Mouse (Mus musculus) embryonic facial prominence, embryonic 11.5 days (tissue): ENCODE data around the gene Olfr263. TPM values are rescaled to one million over a fixed set of nuclear protein-coding genes. Genes with fewer than 3 reads are reported as not detected.
A peak's percentile ranks its signal among the peaks of the same experiment; 100 is the strongest.

ENCODE experiments used
- ATAC-seq: fragments of 200-750 bp; cut with Nextera tagmentation; replicated peaks from 2 replicates; pipeline ENCODE4 v1.8.0; 2017; ENCODE audit warnings: low read depth; ENCODE audit not compliant: insufficient number of reproducible peaks, low FRiP score, low TSS enrichment
- DNase-seq: peaks from one replicate; pipeline ENCODE4 v3.0.0-alpha.2; 2015; ENCODE audit warnings: low spot score
- H3K27ac ChIP-seq: fragments of 300-500 bp; sonication (generic); replicated peaks from 2 replicates; pipeline ENCODE4 v1.5.1; 2014; ENCODE audit warnings: mild to moderate bottlenecking, low read depth, low read length, control low read depth
- H3K27me3 ChIP-seq: fragments of 300-500 bp; sonication (generic); 2 replicates; pipeline ENCODE4 v1.6.1; 2014; ENCODE audit warnings: mild to moderate bottlenecking, low read length, moderate library complexity, mixed read lengths; ENCODE audit not compliant: control insufficient read depth, insufficient read depth
- H3K36me3 ChIP-seq: fragments of 300-500 bp; sonication (generic); replicated peaks from 2 replicates; pipeline ENCODE4 v1.6.1; 2014; ENCODE audit warnings: low read depth, mild to moderate bottlenecking, low read length, moderate library complexity, mixed read lengths; ENCODE audit not compliant: control insufficient read depth, insufficient read depth
- H3K4me1 ChIP-seq: fragments of 300-500 bp; sonication (generic); 2 replicates; pipeline ENCODE4 v1.6.1; 2014; ENCODE audit warnings: low read length, mixed read lengths; ENCODE audit not compliant: control insufficient read depth, insufficient read depth
- H3K4me2 ChIP-seq: fragments of 300-500 bp; sonication (generic); 2 replicates; pipeline ENCODE4 v1.6.1; 2014; ENCODE audit warnings: low read depth, mild to moderate bottlenecking, control low read depth, low read length, moderate library complexity
- H3K4me3 ChIP-seq: fragments of 300-500 bp; sonication (generic); 2 replicates; pipeline ENCODE4 v1.5.1; 2014; ENCODE audit warnings: low read depth, low read length, control low read depth
- H3K9ac ChIP-seq: fragments of 300-500 bp; sonication (generic); replicated peaks from 2 replicates; pipeline ENCODE4 v1.6.1; 2014; ENCODE audit warnings: mild to moderate bottlenecking, control low read depth, low read length
- H3K9me3 ChIP-seq: fragments of 300-500 bp; sonication (generic); replicated peaks from 2 replicates; pipeline ENCODE4 v1.6.1; 2016; ENCODE audit warnings: mild to moderate bottlenecking, low read length, inconsistent platforms, mixed read lengths; ENCODE audit not compliant: control insufficient read depth
- WGBS: fragments of 180-500 bp; shearing (Covaris S2); extraction: QIAGEN DNeasy Blood & Tissue Kit; methylation state at CpG from one replicate; pipeline ENCODE4 v1.1.7; 2014; 5-methylcytosine and 5-hydroxymethylcytosine counted together
- polyA plus RNA-seq: library from polyadenylated mRNA; unstranded; fragments of >200 nt; fragmentation: Nextera tagmentation; extraction: Ambion mirVana; gene quantifications from 2 replicates; pipeline ENCODE4 v1.2.1, GENCODE M21; 2014

The Olfr263 gene
- polyA plus RNA-seq, 1 experiment from 2014 or later = not detected

GRCm38 (mm10) chr13:21179724-21180550 is 50.5 kb downstream of the Olfr263 start:
- Histone ChIP-seq H3K4me2 (peak overlapping the region; percentile 81), H3K36me3 (peaks cover 6% of the 10 kb centered on the region)

GRCm38 (mm10) chr13:21180551-21181530 is 51.4 kb downstream of the Olfr263 start:
- H3K4me3 ChIP-seq = peak overlapping the region; percentile 100
- H3K4me2 ChIP-seq = peak overlapping the region; percentile 81
- H3K36me3 ChIP-seq = peaks cover 12% of the 10 kb centered on the region
- WGBS = under 1% methylated on average over 70 of the region's 71 CpGs
- H3K4me1 ChIP-seq = peaks cover 4% of the 10 kb centered on the region; the same call in 1 of the 2 replicates
- peak; percentile 74 for DNase-seq
- peak; percentile 63 for ATAC-seq
- H3K9ac ChIP-seq = peak overlapping the region; percentile 95
- no peaks in the 10 kb centered on the region for H3K9me3 ChIP-seq
- H3K27ac ChIP-seq = peak overlapping the region; percentile 94
- no peaks in the 10 kb centered on the region for H3K27me3 ChIP-seq

More at GRCm38 (mm10) chr13:21179724-21180550, 50.5 kb downstream of the Olfr263 start:
- H3K9ac ChIP-seq = peak overlapping the region; percentile 95
- H3K27ac ChIP-seq = peak overlapping the region; percentile 94
- peak overlapping the region; percentile 100 for H3K4me3 ChIP-seq
- no peaks in the 10 kb centered on the region for H3K9me3 ChIP-seq
- no peaks in the 10 kb centered on the region for H3K27me3 ChIP-seq
- peaks cover 4% of the 10 kb centered on the region; the same call in 1 of the 2 replicates for H3K4me1 ChIP-seq
- DNase-seq (peak; percentile 91), ATAC-seq (peak; percentile 96)
- under 1% methylated on average over 78 of the region's 80 CpGs for WGBS

- Histone ChIP-seq H3K4me1 (peaks cover 4% of the 10 kb centered on the region; the same call in 1 of the 2 replicates), H3K36me3 (peaks cover 16% of the 10 kb centered on the region), H3K4me3 (peak overlapping the region; percentile 100), H3K9me3 (no peaks in the 10 kb centered on the region), H3K27ac (no peak overlapping the region), H3K4me2 (peak overlapping the region; percentile 81), H3K27me3 (no peaks in the 10 kb centered on the region), H3K9ac (peak overlapping the region; percentile 41; the same call in 1 of the 2 replicates)
- DNase-seq (no peak), ATAC-seq (no peak)
- WGBS = 75% methylated on average over 7 of the region's 7 CpGs
These were observed 52.6 kb downstream of the Olfr263 start for GRCm38 (mm10) chr13:21181996-21182395.

- no peak overlapping the region for H3K27ac ChIP-seq
- no peak overlapping the region for H3K4me3 ChIP-seq
- peaks cover 19% of the 10 kb centered on the region for H3K36me3 ChIP-seq
- DNase-seq (no peak), ATAC-seq (no peak)
- no peaks in the 10 kb centered on the region for H3K9me3 ChIP-seq
- no peak overlapping the region for H3K4me2 ChIP-seq
- H3K9ac ChIP-seq = no peak overlapping the region; the same call in 1 of the 2 replicates
- WGBS = 94% methylated on average over 6 of the region's 6 CpGs
- H3K4me1 ChIP-seq = peaks cover 4% of the 10 kb centered on the region; the same call in 1 of the 2 replicates
- no peaks in the 10 kb centered on the region for H3K27me3 ChIP-seq
These were observed 53.6 kb downstream of the Olfr263 start for GRCm38 (mm10) chr13:21183066-21183465.

GRCm38 (mm10) chr13:21183661-21184060 is 54.2 kb downstream of the Olfr263 start:
- Histone ChIP-seq H3K36me3 (peaks cover 23% of the 10 kb centered on the region), H3K27ac (no peak overlapping the region), H3K9me3 (no peaks in the 10 kb centered on the region), H3K9ac (no peak overlapping the region), H3K4me2 (no peak overlapping the region), H3K4me1 (peaks cover 4% of the 10 kb centered on the region; the same call in 1 of the 2 replicates), H3K27me3 (no peaks in the 10 kb centered on the region), H3K4me3 (no peak overlapping the region)
- no peak for DNase-seq
- WGBS = 90% methylated on average over 7 of the region's 7 CpGs
- ATAC-seq = no peak

- peaks cover 28% of the 10 kb centered on the region for H3K36me3 ChIP-seq
- H3K9ac ChIP-seq = no peak overlapping the region
- H3K4me2 ChIP-seq = no peak overlapping the region
- peaks cover 4% of the 10 kb centered on the region; the same call in 1 of the 2 replicates for H3K4me1 ChIP-seq
- no peaks in the 10 kb centered on the region for H3K27me3 ChIP-seq
- ATAC-seq (no peak), DNase-seq (no peak)
- H3K9me3 ChIP-seq = no peaks in the 10 kb centered on the region
- WGBS = 77% methylated on average over 4 of the region's 4 CpGs
- H3K27ac ChIP-seq = no peak overlapping the region
- no peak overlapping the region for H3K4me3 ChIP-seq
These were observed 56.1 kb downstream of the Olfr263 start for GRCm38 (mm10) chr13:21185521-21185920.
